Mouse (Mus musculus) intestine, embryonic 14.5 days (tissue): ENCODE measurements around the gene Celf2. TPM values are rescaled to one million over a fixed set of nuclear protein-coding genes. Genes with fewer than 3 reads are reported as not detected.

Source experiments
- ATAC-seq: fragments of 200-750 bp; cut with Nextera tagmentation; replicated peaks from 2 replicates; pipeline ENCODE4 v1.8.0; 2017; ENCODE audit warnings: low read depth, moderate number of reproducible peaks, moderate TSS enrichment, moderate library complexity; ENCODE audit not compliant: low FRiP score, low TSS enrichment
- DNase-seq: peaks from one replicate; pipeline ENCODE4 v3.0.0-alpha.2; 2018; ENCODE audit warnings: low spot score
- H3K27ac ChIP-seq: fragments of 300-500 bp; sonication (generic); 2 replicates; pipeline ENCODE4 v1.5.1; 2014; ENCODE audit warnings: low read depth, mild to moderate bottlenecking, control low read depth
- H3K27me3 ChIP-seq: fragments of 300-500 bp; sonication (generic); replicated peaks from 2 replicates; pipeline ENCODE4 v1.6.1; 2014; ENCODE audit warnings: low read length, control low read depth; ENCODE audit not compliant: control insufficient read depth, insufficient read depth
- H3K36me3 ChIP-seq: fragments of 300-500 bp; sonication (generic); 2 replicates; pipeline ENCODE4 v1.6.1; 2014; ENCODE audit warnings: low read length, control low read depth; ENCODE audit not compliant: control insufficient read depth, insufficient read depth
- H3K4me1 ChIP-seq: fragments of 300-500 bp; sonication (generic); replicated peaks from 2 replicates; pipeline ENCODE4 v1.6.1; 2014; ENCODE audit warnings: low read length, control low read depth, mixed read lengths; ENCODE audit not compliant: control insufficient read depth, insufficient read depth
- H3K4me2 ChIP-seq: fragments of 300-500 bp; sonication (generic); 2 replicates; pipeline ENCODE4 v1.6.1; 2014; ENCODE audit warnings: low read length
- H3K4me3 ChIP-seq: fragments of 300-500 bp; sonication (generic); 2 replicates; pipeline ENCODE4 v1.5.1; 2014; ENCODE audit warnings: low read depth, low read length, control low read depth, mixed read lengths
- H3K9ac ChIP-seq: fragments of 300-500 bp; sonication (generic); 2 replicates; pipeline ENCODE4 v1.6.1; 2014; ENCODE audit warnings: mild to moderate bottlenecking, low read length
- H3K9me3 ChIP-seq: fragments of 300-500 bp; sonication (generic); 2 replicates; pipeline ENCODE4 v1.6.1; 2016; ENCODE audit warnings: low read length, control low read depth; ENCODE audit not compliant: control insufficient read depth
- WGBS: fragments of 180-500 bp; shearing (Covaris S2); extraction: QIAGEN DNeasy Blood & Tissue Kit; methylation state at CpG from one replicate; pipeline ENCODE4 v1.1.7; 2014; 5-methylcytosine and 5-hydroxymethylcytosine counted together
- polyA plus RNA-seq: library from polyadenylated mRNA; unstranded; fragments of >200 nt; fragmentation: Nextera tagmentation; extraction: Ambion mirVana; gene quantifications from 2 replicates; pipeline ENCODE4 v1.2.1, GENCODE M21; 2014

Celf2 gene
- polyA plus RNA-seq, 1 experiment from 2014 or later: 53.5 TPM

- H3K27me3 ChIP-seq: no peaks in the 10 kb centered on the region
- ATAC-seq (no peak), DNase-seq (no peak)
- no peak overlapping the region for H3K27ac ChIP-seq
- WGBS: 74% methylated on average over 8 of the region's 8 CpGs
- no peaks in the 10 kb centered on the region for H3K36me3 ChIP-seq
- H3K9ac ChIP-seq: no peak overlapping the region
- H3K4me1 ChIP-seq: 0 out of 2 replicates have a peak, but pooled peaks cover 3% of the 10 kb centered on the region
- H3K4me2 ChIP-seq: no peak overlapping the region
- H3K9me3 ChIP-seq: no peaks in the 10 kb centered on the region
- H3K4me3 ChIP-seq: no peak overlapping the region
These were observed 21.3 kb upstream of the Celf2 start for GRCm38 (mm10) chr2:7530461-7531184.

DNA sequence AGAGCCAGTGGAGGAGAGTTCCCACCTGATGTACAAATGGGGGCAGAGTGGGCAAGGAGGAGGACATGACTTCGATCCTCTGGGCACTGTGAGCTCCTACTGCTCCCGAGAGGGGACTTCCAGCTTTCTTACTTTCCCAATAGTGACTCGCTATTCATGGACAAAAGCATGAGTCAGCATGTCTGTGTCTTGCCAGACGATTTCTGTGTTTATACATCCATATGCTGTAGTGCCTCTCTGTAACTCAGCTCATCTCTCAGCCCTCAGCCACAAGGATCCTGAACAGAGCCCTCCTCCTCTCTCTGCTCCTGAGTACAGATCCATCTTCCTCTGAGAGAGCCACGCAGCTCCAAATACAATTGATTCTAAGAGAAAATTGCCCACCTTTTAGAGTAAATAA, 20.3 kb upstream of the Celf2 start:
- Histone ChIP-seq H3K4me1 (0 out of 2 replicates have a peak, but pooled peaks cover 3% of the 10 kb centered on the region), H3K27me3 (no peaks in the 10 kb centered on the region), H3K4me2 (0 out of 2 replicates have a peak overlapping the region, but pooled peaks have one; percentile 11), H3K4me3 (no peak overlapping the region), H3K9ac (no peak overlapping the region), H3K36me3 (no peaks in the 10 kb centered on the region), H3K27ac (no peak overlapping the region), H3K9me3 (no peaks in the 10 kb centered on the region)
- no peak for DNase-seq
- 33% methylated on average over 5 of the region's 5 CpGs for WGBS
- 0 out of 2 replicates have a peak, but pooled peaks have one; percentile 68 for ATAC-seq

DNA sequence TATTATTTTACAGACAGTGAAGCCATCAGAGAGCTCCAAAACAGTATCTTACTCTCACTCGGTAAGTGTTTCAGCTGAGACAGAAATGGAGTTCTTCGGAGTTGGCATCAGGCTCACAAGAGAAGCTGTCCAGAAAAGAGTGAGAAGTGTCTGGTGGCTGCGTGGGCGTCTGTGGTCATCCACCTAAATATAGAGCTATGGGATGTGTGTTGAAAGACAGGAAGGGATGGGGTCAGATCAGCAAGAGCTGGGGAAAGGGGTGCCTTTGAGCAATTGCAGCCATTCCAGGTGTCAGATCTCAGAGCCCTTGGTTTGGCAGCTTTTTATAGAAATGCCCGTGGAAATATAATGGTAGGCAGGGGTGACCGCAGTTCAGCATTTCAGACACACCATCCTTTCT, 17.3 kb upstream of the Celf2 start:
- Histone ChIP-seq H3K4me1 (0 out of 2 replicates have a peak, but pooled peaks cover 3% of the 10 kb centered on the region), H3K27me3 (no peaks in the 10 kb centered on the region), H3K9me3 (no peaks in the 10 kb centered on the region), H3K4me2 (no peak overlapping the region), H3K9ac (no peak overlapping the region), H3K36me3 (no peaks in the 10 kb centered on the region), H3K4me3 (no peak overlapping the region), H3K27ac (no peak overlapping the region)
- DNase-seq: no peak
- 37% methylated on average over 6 of the region's 6 CpGs for WGBS
- no peak for ATAC-seq

DNA sequence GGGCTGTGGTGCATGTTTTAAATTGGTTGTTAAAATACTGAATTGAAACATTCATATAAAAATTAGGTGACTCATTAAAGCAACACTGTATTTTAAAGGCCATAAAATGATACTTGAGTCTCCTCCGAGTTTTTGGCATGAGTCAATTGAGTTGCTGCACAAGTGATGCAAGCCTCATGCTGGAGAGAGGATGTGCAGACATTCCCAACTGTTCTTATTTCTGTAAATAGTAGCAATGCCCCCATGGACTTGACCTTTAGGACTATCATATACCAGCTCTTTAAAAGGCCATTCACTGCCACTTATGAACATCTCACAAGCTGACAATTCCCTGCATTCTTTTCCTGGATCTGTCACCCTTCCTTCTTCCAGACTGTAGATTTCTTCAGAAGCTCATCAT, 10.1 kb upstream of the Celf2 start:
- DNase-seq: no peak
- Histone ChIP-seq H3K36me3 (no peaks in the 10 kb centered on the region), H3K9ac (no peak overlapping the region), H3K27me3 (no peaks in the 10 kb centered on the region), H3K27ac (no peak overlapping the region), H3K9me3 (no peaks in the 10 kb centered on the region), H3K4me3 (no peak overlapping the region), H3K4me1 (no peaks in the 10 kb centered on the region), H3K4me2 (no peak overlapping the region)
- 85% methylated on average over 1 of the region's 1 CpGs for WGBS
- no peak for ATAC-seq

GRCm38 (mm10) chr2:7493420-7493819, 15.9 kb downstream of the Celf2 start:
- H3K4me2 ChIP-seq: no peak overlapping the region
- no peaks in the 10 kb centered on the region for H3K36me3 ChIP-seq
- no peak overlapping the region for H3K9ac ChIP-seq
- H3K4me3 ChIP-seq: no peak overlapping the region
- no peaks in the 10 kb centered on the region for H3K9me3 ChIP-seq
- ATAC-seq (0 out of 2 replicates have a peak, but pooled peaks have one; percentile 32), DNase-seq (no peak)
- no peaks in the 10 kb centered on the region for H3K27me3 ChIP-seq
- no peaks in the 10 kb centered on the region for H3K4me1 ChIP-seq
- H3K27ac ChIP-seq: no peak overlapping the region

DNA sequence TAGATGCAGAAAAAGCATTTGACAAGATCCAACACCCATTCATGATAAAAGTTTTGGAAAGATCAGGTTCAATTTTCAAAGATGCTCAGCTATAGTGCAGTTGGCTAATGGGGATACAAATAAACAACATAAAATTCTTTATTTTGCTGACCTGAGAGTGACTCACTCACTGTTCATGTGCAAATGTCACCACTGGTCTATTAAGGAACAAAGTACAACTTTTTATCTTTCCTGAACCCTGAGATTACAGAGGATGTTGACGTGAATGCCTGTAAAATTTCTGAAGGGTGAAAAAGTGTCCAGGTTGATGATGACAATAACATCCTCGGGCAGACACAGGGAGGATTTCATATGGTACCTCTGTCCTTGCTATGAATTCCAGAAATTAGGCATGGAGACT, 24.4 kb downstream of the Celf2 start:
- Histone ChIP-seq H3K4me3 (no peak overlapping the region), H3K36me3 (no peaks in the 10 kb centered on the region), H3K27ac (no peak overlapping the region), H3K4me2 (no peak overlapping the region), H3K4me1 (no peaks in the 10 kb centered on the region), H3K9ac (no peak overlapping the region), H3K9me3 (no peaks in the 10 kb centered on the region), H3K27me3 (no peaks in the 10 kb centered on the region)
- ATAC-seq (no peak), DNase-seq (no peak)
- WGBS: 72% methylated on average over 2 of the region's 2 CpGs

DNA sequence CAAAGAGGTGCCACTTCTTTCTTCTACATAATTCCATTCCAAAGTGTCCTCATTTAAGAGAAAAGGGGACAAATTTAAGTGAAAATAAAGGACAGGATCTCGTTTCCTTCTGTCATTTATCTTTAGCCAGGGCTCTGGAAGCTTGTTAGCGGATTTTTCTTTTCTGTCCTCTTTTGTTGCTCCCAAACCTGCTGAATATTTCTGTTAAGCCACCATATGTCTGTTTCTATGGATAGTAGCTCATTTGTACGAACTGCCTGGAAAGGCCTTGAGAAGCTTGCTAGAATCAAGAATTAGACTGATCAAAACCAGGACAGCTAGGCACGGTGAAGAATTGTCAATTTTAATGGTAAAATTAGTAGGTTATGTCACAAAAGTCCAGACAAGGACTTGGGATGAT, 27.3 kb downstream of the Celf2 start:
- H3K27ac ChIP-seq: no peak overlapping the region
- no peaks in the 10 kb centered on the region for H3K9me3 ChIP-seq
- no peak overlapping the region for H3K9ac ChIP-seq
- no peak overlapping the region for H3K4me2 ChIP-seq
- H3K4me3 ChIP-seq: no peak overlapping the region
- ATAC-seq: no peak
- 80% methylated on average over 4 of the region's 4 CpGs for WGBS
- no peaks in the 10 kb centered on the region for H3K27me3 ChIP-seq
- DNase-seq: no peak
- no peaks in the 10 kb centered on the region for H3K4me1 ChIP-seq
- no peaks in the 10 kb centered on the region for H3K36me3 ChIP-seq

GRCm38 (mm10) chr2:7460329-7461056, 48.9 kb downstream of the Celf2 start:
- H3K9me3 ChIP-seq: no peaks in the 10 kb centered on the region
- ATAC-seq (no peak), DNase-seq (no peak)
- H3K27ac ChIP-seq: no peak overlapping the region
- no peak overlapping the region for H3K9ac ChIP-seq
- no peak overlapping the region for H3K4me3 ChIP-seq
- no peaks in the 10 kb centered on the region for H3K36me3 ChIP-seq
- 66% methylated on average over 5 of the region's 5 CpGs for WGBS
- no peak overlapping the region for H3K4me2 ChIP-seq
- no peaks in the 10 kb centered on the region for H3K4me1 ChIP-seq
- no peaks in the 10 kb centered on the region for H3K27me3 ChIP-seq
